Mouse (Mus musculus): ENCODE measurements at regions not wholly inside any gene's neighbourhood (a gene's known extent, or its start where the extent isn't known, plus 50 kb on each side); places are given as distances from the start of the nearest gene placed in this dataset.

DNA sequence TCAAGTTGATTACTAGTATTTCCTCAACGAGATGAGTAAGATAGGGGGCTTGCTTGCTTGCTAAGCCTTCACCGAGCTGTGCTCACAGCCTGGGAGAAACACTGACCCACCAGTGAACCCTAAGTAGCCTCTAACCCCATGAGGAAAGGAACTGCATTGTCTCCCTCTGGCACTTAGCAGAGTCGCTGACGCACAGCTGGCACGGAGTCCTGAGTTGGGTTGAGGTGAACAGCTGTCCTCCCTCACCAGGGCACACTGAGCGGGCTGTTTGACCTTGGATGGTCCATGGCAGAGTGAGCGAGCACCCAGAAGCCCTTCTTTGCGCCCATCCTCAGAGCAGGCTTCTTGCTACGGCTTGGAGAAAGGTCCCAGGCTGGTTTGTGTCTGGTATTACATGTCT lies 88.0 kb downstream of the Zfp36l2 start:
- TF ChIP-seq POLR2A (IDR thresholded peaks at IDR 0.05; ENCODE audit: borderline replicate concordance, low read depth, low read length): no peak
- no peak for TF ChIP-seq CTCF (IDR thresholded peaks at IDR 0.05; ENCODE audit: low read depth, low read length)
